Mouse (Mus musculus) megakaryocyte, adult 5-6 weeks (primary cell): ENCODE measurements around the gene Acbd4. TPM values are rescaled to one million over a fixed set of nuclear protein-coding genes. Genes with fewer than 3 reads are reported as not detected.
A peak's percentile ranks its signal among the peaks of the same experiment; 100 is the strongest.

Experiments used
- ATAC-seq: 2 replicates; pipeline ENCODE4 v1.8.0; 2016; ENCODE audit warnings: mild to moderate bottlenecking, inconsistent platforms; ENCODE audit not compliant: poor library complexity, severe bottlenecking
- total RNA-seq, 2 experiments: library from RNA; stranded (forward) in 1 of 2; stranded (reverse) in 1 of 2; fragments of 153-499, 151-499 nt in 1 of 2; fragments of 221-1000, 200-1000 nt in 1 of 2; gene quantifications; 2 replicates each; pipeline versions ENCODE4 v1.2.3 to v1.2.4; 2015 to 2017

The Acbd4 gene
- total RNA-seq (2015) (3.2 and 6.2 TPM in 2 replicates), total RNA-seq (2017) (9.3 and 9.4 TPM in 2 replicates)

- peak; percentile 27 for ATAC-seq
Observed at GRCm38 (mm10) chr11:103101481-103101865, at the start of gene Acbd4, which contains the start of gene Plcd3. TSS of gene Acbd4 (plus strand) at chr11:103101682. TSS of gene Plcd3 (minus strand) at chr11:103101658.

DNA sequence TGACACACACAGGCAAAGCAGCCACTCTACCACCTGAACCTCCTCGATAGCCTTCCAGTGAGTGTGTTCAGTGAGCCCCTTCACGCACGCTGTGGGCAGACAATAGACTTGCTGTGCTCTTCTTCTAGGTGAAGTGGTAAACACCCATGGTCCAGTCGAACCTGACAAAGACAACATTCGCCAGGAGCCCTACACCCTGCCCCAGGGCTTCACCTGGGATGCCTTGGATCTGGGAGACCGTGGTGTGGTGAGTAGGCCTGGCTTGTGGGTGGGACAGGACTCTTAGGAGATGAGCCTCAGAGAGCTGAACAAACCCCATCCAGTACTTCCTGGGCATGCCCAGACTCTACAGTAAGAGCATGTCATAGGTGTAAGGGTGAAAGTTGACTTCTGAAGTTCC is 49.4 kb upstream of the Acbd4 start:
- ATAC-seq: no peak

DNA sequence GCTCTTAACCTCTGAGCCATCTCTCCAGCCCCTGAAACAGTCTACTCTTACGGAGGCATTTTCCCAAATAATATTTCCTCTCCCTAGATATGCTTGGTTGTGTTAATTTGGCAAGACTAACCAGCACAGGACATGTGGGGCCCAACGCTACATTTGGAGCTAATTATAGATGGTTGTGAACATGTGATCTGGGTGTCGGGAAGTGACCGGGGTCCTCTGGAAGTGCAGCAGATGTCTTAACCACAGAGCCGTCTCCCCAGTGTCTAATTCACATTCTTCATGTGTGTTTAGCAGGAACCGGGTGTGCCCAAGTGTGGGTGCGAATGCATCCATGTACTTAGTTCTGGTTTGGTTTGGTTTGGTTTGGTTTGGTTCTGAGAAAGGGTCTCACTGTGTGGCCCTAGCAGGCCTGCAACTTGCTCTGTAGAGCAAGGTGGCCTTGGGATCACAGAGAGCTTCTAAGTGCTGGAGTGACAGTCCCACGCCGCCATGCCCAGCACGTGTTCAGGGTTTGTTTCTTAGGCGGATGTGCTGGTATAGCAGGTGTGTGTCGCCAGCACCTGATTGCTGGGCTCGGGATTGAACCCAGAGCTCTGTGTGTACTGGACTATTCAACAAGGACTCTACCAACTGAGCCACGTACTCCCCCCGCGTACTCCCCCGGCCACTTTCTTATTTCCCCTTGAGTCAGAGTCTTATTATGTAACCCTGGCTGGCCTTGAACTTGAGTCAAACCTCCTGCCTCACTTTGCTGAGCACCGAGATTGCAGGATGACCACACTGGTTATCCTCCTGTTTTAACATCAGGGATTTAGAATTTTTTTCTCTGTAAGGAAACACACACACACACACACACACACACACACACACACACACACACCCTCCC is 48.0 kb upstream of the Acbd4 start:
- ATAC-seq: no peak

GRCm38 (mm10) chr11:103054798-103055197 is 46.7 kb upstream of the Acbd4 start:
- ATAC-seq: peak; percentile 66

GRCm38 (mm10) chr11:103056636-103057035 is 44.8 kb upstream of the Acbd4 start:
- ATAC-seq: no peak

DNA sequence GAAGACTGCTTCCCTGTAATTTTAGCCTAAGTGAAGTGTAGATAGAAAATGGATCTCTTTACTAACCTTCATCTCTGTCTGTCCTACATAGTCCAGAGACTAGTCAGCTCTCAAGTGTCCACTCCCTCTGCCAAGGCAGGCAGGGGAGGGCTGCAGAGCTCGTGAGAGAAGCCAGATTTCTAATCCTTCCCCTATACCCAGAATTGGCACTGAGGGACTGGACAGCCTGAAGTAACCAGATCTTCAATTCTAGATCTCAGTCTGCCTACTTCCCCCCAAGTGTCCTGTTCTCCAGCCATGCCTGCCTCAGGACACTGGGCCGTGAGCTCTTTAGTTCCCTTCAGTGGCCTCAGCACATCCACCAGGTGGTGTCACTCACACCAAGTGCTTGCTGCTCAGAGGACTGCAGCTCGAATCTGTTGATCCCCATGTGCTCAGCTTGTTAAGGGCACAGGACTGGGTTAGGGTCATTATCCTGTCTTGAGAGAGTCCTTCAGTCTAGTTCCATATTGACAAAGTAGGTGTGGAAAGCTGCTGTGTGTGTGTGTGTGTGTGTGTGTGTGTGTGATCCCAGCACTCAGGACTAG is 42.9 kb upstream of the Acbd4 start:
- no peak for ATAC-seq

DNA sequence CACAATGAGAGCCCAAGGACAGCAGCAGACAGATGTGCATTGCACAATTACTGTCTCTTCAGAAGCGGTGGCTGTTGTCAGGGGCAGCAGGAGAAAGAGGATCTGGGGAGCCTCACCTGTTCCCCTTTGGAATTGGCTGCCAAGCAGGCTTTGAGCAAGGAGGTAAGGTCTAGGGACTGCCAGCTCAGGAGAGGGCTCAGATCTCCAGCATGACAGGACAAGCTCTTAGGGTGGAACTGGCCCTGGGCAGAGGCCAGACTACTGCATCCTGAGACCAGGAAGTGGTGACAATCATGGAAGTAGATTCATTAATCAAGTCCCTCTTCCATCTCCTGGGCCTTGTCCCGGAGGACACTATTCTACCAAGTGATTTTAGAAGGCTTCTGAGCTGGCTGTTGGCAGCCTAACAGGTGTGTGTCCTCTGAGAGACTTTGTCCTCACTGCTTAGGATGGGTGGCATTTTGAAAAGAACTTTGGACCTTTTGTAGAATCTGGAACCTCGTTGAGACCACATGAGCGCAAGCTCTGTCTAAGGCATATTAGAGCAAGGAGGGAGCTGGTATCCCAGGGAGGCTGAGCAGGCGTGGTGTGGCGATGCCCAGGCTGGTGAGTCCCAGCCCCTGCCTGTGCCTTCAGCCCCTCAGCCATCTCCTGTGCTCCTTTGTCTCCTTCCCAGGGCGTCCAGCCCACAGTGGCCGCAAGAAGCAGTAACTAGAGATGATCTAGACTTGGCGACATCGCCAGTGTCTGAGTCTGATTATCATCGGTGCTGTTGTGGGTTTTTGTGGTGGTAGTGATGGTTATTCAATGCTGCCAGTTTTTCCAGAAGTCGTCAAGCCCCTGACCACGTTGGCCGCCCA is 35.1 kb upstream of the Acbd4 start:
- ATAC-seq: no peak

DNA sequence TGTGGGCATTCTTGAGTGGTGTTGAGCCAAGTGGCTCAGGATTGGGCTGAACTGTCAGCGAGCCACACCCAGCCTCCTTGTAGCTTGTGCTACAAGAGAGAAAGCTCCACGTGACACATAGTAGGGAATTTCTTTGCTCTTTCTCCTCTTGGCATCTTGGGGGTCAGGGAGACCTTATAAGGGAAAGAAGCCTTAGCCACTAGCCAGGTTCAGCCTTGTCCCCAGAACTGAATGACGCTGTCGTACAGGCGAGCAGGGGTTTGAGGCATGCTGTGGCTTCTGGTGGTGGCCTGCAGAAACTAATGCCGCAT is 34.5 kb upstream of the Acbd4 start:
- ATAC-seq: no peak

GRCm38 (mm10) chr11:103067457-103068001 is 34.0 kb upstream of the Acbd4 start:
- no peak for ATAC-seq

DNA sequence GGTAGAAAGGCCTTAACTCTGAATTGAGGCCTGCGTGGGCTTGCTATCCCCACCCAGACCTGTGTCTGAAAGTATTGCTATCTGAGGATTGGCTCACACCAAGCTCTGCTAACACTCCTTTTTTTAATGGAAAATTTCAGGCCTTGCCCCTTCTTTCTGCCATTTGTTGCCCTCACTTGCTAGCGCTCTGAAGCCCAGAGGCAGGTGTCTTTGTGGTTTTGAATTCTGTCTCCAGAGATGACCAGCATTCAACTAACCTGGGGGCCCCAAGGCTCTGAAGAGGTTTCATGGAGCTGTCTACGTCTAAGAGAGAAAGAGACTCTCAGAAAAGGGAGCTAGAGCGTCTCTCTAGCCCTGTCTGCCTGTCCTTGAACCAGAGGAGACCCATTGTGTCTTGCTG is 33.2 kb upstream of the Acbd4 start:
- ATAC-seq: no peak

- ATAC-seq: no peak
Observed at GRCm38 (mm10) chr11:103068884-103069283, 32.6 kb upstream of the Acbd4 start.

GRCm38 (mm10) chr11:103069731-103070130 is 31.8 kb upstream of the Acbd4 start:
- ATAC-seq: no peak

DNA sequence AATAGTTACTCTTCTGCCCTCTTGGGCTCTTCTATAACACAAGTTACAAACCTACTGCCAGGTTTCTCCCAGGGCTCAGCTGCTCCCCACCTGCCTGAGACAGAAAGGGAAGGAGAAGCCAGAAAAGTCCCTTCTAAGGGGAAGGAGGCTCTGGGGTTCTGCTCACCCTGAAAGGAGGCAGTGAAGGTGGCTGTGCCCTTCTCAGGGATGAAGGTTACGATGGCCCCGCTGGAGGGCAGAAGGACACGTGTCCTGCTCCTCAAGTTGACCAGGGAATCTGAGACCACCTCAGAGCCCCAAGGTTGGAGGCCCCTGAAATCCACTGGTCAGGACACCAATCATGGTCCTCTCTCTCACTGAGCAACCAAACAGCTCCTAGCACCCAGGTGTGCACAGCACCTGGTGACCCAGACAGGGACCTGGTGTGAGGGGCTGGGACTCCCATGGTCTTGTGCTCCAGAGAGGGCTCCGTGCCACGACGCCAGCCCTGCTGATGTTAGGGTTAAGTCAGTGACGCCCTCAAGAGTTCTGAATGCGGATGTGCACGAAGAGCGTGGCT is 31.1 kb upstream of the Acbd4 start:
- ATAC-seq: no peak

- no peak for ATAC-seq
Observed at GRCm38 (mm10) chr11:103073671-103074070, 27.8 kb upstream of the Acbd4 start.

DNA sequence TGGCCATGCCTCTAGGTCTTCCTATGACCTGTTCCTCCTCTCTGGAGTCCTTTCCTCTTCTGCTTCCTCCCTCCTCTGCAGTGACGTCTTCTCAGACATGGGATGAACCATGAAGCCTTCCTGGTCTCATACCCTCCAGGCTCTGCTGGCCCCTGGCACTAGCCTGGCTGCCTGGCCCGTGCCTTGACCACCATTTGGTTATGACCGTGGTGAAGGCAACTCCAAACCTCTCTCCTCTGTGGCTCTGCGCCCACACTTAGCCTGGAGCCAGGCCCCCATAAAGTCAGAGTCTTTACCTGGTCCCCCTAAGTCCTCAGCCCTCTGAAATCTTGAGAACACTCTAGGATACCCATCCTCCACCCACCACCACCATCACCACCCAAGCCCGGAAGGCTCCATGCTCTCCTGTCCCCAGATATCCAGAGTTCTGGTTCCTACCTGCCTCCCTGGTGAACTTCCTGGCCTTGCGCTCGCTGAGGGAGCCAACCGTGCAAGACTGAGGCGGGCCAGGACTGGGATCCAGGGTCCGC is 27.3 kb upstream of the Acbd4 start:
- no peak for ATAC-seq

DNA sequence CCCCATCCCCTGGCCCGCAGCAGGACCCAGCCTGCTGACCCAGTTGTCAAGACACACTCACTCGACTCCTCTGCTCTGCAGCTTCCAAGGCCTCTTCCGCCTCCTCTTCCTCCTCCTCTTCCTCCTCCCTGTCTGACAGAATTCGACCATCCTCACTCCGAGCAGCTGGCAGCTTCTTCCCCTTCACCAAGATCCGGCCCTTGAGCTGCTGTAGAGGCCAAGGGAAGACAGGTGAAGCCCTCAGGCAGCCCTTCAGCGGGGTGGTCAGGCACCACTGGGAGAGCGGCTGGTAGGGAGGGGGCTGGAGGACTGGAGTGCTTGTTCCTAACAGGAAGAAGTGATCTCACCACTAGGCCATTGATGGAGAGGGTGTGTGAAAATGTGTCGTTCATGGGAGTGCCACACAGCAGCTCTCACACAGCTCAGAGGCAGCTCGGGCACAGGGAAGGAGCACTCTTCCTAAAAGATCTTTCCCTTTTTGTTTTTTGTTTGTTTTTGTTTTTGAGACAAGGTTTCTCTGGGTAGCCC is 26.6 kb upstream of the Acbd4 start:
- no peak for ATAC-seq

DNA sequence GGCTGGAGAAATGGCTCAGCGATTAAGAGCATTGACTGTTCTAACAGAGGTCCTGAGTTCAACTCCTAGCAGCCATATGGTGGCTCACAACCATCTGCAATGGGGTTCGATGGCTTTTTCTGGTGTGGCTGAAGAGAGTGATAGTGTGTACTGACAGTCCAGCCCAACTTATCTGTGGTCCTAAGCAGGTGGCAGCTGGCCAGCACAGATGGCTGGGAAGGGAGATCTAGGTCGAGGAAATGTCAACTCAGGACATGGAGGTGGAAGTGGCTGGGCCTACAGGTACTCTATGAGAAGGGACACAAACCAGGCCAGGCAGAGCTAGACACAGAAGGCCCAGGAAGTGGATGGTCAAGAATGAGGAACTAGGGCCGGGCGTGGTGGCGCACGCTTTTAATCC is 25.5 kb upstream of the Acbd4 start:
- peak; percentile 49; the same call in 1 of the 2 replicates for ATAC-seq

DNA sequence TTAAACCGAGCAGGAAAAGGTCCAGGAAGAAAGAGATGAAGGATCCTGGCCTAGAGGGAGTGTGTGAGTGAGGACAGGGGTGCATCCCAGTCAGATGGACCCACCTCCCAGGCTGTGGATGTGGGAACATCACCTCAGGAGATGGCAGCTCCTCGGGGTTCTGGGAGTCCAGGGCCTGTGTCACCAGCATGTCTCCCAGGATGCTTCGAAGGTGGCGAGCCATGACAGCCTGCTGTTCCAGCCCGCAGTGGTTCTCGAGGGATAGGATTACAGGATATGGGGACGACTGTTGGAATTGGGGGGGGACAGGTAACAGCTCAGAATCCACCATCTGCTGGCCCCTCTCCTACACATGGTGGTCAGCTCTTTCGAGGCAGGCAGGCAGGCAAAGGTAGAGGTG is 24.9 kb upstream of the Acbd4 start:
- no peak for ATAC-seq

DNA sequence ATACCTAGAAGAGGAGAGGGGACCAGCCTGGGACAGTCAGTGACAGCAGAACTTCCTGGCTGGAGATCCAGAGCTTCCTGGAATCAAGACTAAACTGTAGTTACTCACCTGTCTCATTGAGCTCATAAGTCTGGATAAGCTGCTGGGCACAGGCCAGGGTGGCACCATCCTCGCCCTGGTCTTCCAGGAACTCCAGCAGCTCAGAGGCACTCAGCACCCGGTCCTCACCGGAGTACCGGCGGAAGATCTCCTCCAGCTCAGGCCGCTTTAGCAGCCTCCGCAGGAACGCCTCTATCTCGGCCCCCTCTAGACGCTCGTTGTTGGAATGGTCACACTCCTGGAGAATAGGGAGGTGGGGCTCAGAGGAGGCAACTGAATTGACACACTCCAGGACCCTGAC is 23.4 kb upstream of the Acbd4 start:
- no peak for ATAC-seq

- ATAC-seq: 0 out of 2 replicates have a peak, but pooled peaks have one; percentile 30
Observed at GRCm38 (mm10) chr11:103080323-103081091, 21.0 kb upstream of the Acbd4 start.
